Mouse (Mus musculus) ES-Bruce4 (cell line): ENCODE measurements around the gene AI837181.
"Not testable (repeated sequence)": the region's sequence is repeated elsewhere in the genome, so short reads cannot be mapped to it uniquely, and the experiment has no call there.

Source experiments
- CTCF ChIP-seq: IDR thresholded peaks from one replicate; pipeline ENCODE4 v1.8.1; 2011; ENCODE audit warnings: low read depth, low read length
- EP300 ChIP-seq: IDR thresholded peaks from 2 replicates; pipeline ENCODE4 v1.6.1; 2011; ENCODE audit warnings: low read depth, low read length; ENCODE audit not compliant: insufficient read depth
- POLR2A ChIP-seq: IDR thresholded peaks from one replicate; pipeline ENCODE4 v1.8.1; 2011; ENCODE audit warnings: low read length; ENCODE audit not compliant: insufficient read depth

DNA sequence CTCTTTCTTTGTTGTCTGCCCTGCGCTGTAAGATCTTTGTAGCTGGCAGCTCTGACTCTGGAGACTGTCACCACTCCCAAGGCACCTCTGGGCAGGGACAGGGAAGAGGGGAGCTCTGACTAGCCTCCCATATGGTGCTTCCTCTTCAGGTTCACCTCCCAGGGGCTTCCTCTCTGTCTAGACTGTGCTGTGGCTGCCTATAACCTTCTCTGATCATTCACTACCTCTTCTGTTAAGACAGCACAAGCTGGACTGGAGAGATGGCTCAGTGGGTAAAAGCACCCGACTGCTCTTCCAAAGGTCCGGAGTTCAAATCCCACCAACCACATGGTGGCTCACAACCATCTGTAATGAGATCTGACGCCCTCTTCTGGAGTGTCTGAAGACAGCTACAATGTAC is 23.9 kb upstream of the AI837181 start:
- not testable (repeated sequence) for TF ChIP-seq CTCF, EP300, POLR2A
